10 mouse cellular contexts compared by ENCODE assay signal in genomic region chr6:91100621-91101020, GRCm38 (mm10).
"Had no signal": no experiment of that assay in that cellular context is flagged by ENCODE, and none has a peak within 500 bp of the region (broad histone marks: within the 10 kb centered on the region; RNA-seq: fewer than 3 reads in every experiment).

No protein-coding gene starts in this region.

- H3K9me3 ChIP-seq: limb, embryonic 10.5 days; midbrain, embryonic 13.5 days had no signal

- H3K27me3 ChIP-seq: midbrain, embryonic 13.5 days had no signal

- H3K36me3 ChIP-seq: limb, embryonic 10.5 days had no signal

- H3K9ac ChIP-seq: liver, embryonic 14.5 days; midbrain, embryonic 13.5 days had no signal

- H3K4me2 ChIP-seq: midbrain, embryonic 13.5 days had no signal

- H3K4me3 ChIP-seq: limb, embryonic 10.5 days; midbrain, embryonic 13.5 days had no signal

- DNase-seq: right cerebral cortex, adult 18-20 months; thymus, adult 18-20 months; thymus, postnatal 25 days had no signal

- ATAC-seq: hindbrain, embryonic 16.5 days; inflammation-experienced regulatory T-cells, adult 6 months; intestine, postnatal 0 days; midbrain, embryonic 13.5 days had no signal

- H3K4me1 ChIP-seq: midbrain, embryonic 13.5 days had no signal

- H3K27ac ChIP-seq: liver, embryonic 14.5 days; macrophage; midbrain, embryonic 13.5 days had no signal
